Mouse (Mus musculus) heart, adult 8-10 months (tissue): ENCODE data around the gene Arrdc3. TPM values are rescaled to one million over a fixed set of nuclear protein-coding genes. Genes with fewer than 3 reads are reported as not detected.
"Not testable (repeated sequence)": the region's sequence is repeated elsewhere in the genome, so short reads cannot be mapped to it uniquely, and the experiment has no call there.

Experiments used
- DNase-seq: peaks from one replicate; pipeline ENCODE4 v3.0.0; 2022; ENCODE audit warnings: low spot score
- total RNA-seq, 4 experiments: library from RNA; stranded (reverse); gene quantifications; 2 replicates each; pipeline ENCODE4 v1.2.4; 2022

Gene Arrdc3
- 10 to 100 TPM; 25.2 to 40.2 (median 31.2) TPM for total RNA-seq

GRCm38 (mm10) chr13:80883190-80883589 lies at the start of gene Arrdc3:
Gene Arrdc3 (plus strand): TSS chr13:80883384.
- DNase-seq: peak; percentile 96

DNA sequence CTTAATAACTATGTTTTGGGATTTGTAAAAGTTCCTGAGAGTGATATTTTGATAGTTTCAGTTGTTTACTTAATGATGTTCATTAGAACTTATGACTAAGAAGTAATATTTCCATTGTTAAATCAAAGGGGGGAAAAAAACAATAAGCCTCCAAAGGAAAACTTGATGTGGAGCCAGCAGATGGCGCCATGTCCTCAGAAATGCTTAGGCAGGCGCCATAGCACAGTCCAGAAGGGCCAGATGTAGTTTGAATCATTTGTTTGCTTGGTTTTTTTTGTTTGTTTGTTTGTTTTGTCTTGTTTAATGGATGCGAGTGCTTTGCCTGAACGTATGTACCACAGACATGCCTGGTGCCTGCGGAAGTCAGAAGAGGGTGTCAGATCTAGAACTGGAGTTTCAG lies 21.0 kb upstream of the Arrdc3 start:
- DNase-seq: peak; percentile 62

GRCm38 (mm10) chr13:80864195-80864594 lies 19.0 kb upstream of the Arrdc3 start:
- no peak for DNase-seq

GRCm38 (mm10) chr13:80875126-80875525 lies 8.1 kb upstream of the Arrdc3 start:
- no peak for DNase-seq

GRCm38 (mm10) chr13:80880756-80881155 lies 2.4 kb upstream of the Arrdc3 start:
- no peak for DNase-seq

DNA sequence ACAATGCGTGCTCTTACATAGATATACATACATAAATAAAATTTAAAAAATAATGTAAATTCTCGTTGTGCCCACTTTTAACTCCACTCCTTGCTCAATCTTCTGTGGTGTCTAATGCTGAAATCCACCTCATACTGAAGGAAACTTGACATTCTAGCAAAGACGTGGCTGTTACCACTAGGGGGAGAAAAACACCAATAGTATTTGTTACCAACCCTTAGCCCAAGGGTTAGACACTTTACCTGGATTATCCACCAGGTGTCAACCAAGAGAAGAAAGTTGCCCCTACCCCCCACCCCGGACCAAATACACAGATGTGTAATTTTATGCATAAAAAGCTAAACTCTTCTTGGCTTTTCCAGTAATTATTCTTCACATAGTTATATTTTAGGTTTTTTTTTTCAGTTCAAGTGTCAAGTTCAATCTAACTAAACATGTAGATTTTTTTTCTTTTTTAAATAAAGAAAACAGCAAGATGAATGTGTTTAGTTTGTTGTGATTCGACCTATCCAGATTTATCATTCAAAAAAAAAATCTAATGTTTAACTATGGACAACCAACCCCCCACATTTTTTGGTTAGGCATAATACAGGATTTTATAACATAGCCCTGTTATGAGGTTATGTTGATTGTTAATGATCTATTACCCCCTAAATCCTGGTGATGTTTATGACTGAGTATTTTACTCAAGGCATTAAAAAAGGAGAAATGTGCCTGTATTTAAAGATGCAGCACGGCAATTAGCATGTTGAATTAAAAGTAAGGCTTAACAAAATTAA lies 1.3 kb upstream of the Arrdc3 start:
- DNase-seq: peak; percentile 80

DNA sequence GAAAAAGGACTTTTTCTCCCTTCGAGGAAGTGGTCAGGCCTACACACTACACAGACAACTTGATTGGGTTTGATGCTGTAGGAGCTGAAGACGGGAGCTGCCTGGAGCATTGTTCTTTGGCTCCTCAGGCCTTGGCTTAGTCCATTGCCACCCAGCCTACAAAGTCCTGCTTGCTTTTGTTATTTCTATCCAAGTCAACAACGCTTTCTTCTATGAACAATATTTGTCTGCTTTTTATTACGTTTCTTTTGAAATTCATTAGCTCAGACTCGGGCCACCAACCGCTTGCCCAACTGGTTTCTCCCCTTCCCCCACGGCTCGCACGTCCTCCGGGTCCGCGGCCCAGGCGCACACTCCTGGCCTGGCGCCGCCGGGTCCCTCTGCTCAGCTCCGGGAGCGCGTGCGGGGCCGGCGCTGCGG lies 458 bp upstream of the Arrdc3 start:
- peak; percentile 62 for DNase-seq

- peak; percentile 45 for DNase-seq
Measured at GRCm38 (mm10) chr13:80883649-80884376, 629 bp downstream of the Arrdc3 start.

DNA sequence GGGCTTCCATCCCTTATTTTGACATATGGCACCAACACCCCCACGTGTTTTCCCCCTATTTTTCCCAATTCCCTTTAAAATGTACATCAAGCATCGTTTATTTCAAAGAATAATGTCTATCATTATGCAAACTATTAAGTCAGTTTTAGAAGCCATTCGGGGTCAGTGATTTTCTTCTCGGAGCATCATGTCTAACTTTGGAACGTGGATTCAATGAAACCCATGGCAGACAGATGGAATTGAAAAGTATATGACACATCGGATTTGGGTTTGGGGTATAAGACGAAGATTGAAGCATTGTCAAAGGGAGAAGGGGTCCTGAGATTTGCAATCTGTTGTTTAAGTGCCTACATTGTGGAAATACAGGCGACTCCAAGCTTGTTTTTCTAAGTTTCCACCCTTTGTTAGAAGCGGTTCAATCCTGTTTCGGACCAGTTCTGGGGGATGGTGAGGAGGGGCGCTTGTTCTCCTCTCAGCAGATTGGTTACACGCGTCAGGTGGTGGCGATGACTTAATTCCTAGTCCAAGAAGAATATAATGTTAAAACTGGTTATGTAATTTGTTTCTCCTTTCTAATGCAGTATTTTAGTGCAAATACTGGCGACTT lies 1.3 kb downstream of the Arrdc3 start:
- peak; percentile 63 for DNase-seq

DNA sequence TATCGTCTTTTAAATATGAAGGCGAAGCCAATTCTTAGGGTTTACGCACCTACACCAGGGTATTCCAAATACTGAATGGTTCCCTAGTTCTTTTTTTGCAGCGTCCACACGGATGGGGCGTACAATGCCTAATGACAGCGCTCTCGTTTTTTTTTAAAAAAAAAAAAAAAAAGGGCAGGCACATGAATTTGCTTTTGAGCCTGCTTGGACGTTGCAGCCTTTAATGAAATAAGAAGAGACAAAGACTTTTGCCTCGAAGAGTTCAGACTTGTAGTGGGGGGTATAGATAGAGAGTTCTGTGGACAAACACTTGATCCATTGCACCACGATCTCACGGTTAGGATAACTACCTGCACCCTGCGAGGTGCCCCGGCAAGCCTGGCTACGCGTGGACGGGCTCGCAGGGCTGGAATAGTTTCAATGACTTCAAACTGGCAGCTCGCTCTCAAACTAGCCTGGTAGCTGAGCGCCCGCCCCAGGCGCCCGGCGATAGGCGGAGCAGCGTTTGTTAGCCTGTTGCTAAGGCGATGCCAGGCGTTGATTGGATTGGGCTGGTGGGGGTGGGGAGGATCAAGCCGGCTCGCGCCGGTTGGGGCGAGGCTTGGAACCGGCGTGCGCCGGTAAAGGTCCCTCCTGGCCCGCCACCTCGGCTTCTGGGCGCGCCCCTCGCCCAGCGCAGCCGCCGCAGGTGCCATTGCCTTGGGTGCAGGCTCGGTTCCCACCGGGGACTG lies 2.1 kb downstream of the Arrdc3 start:
- peak; percentile 93 for DNase-seq

GRCm38 (mm10) chr13:80885834-80886663 lies 2.9 kb downstream of the Arrdc3 start:
- peak; percentile 90 for DNase-seq

DNA sequence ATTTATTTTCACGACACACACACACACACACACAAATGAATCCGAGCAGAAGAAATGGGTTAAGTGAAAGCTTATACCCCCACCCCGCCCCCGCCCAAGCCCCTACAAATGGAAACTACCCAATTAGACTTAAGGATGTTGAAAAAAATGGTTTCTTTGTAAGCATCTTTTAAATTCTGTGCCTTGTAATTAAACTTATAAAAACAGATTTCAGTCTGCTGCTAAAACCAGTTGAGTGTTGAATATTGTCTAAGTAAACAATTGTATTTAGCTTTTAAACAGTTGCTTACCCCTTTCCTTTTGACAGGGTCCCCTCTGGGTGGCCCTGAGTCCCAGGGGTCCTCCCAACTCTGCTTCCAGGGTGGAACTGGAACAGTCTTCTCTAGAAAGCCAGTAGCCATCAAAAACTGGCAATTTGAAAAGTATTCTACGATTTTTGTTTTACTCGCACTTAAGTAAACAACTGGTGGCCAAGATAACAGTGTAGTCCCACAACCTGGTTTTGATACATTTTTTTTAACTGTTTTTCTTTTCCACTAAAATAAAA lies 3.6 kb downstream of the Arrdc3 start:
- no peak for DNase-seq

GRCm38 (mm10) chr13:80887842-80888241 lies 4.7 kb downstream of the Arrdc3 start:
- no peak for DNase-seq

DNA sequence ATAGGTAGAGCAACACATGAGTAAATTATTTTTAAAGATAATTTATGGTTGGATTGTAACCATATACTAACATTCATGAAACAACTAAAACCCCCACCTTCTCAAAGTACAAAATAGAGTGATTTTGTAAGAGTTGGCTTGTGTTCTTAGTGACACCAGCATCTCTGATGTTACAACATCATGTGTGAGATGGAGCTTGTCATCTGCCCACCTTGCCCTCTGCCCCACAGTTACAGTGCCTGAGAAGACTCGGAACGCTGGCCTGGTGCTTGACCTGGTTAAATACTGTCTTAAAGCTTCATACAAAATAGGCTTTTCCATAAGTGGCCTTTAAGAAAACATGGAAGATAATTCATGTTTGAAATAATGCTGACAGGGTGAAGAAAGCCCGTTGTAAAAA lies 11.7 kb downstream of the Arrdc3 start:
- not testable (repeated sequence) for DNase-seq

- no peak for DNase-seq
Measured at GRCm38 (mm10) chr13:80897411-80897810, 14.2 kb downstream of the Arrdc3 start.

DNA sequence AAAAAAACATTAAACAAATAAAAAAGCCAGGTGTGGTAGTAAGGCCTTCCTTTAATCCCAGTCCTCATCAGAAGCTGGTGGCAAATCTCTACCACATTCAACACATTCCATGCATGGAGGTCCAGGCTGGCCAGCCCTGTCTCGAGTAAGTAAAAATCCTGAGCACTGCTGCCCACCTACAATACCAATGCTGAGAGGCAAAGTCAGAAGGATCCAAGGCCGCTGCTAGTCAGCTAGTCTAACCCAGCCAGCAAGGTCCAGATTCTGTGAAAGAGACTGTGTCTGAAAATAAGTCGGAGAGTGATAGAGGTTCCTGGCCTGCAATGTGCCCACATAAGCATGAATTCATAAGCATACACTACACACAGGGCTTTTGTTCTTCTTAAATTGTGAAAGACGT lies 14.9 kb downstream of the Arrdc3 start:
- no peak for DNase-seq

- DNase-seq: no peak
Measured at GRCm38 (mm10) chr13:80899435-80900029, 16.3 kb downstream of the Arrdc3 start.

DNA sequence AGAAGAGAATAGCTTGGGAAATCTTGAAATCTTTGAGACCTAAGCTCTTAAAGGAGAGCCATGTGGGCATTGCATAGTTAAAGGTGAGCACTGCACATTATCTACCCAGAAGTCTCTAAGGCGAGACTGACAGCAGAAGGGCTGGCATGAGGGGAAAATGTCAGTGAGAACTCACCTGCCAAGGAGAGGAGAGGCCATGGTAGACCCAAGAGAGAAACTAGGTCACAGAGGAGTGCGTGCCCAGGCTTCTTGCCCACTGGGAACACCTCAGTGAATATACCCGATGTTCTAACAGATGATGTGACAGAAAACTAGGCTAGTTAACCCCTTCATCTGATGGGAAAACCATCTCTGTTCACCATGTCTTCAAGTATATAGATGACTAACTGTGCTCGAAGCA lies 18.2 kb downstream of the Arrdc3 start:
- no peak for DNase-seq

DNA sequence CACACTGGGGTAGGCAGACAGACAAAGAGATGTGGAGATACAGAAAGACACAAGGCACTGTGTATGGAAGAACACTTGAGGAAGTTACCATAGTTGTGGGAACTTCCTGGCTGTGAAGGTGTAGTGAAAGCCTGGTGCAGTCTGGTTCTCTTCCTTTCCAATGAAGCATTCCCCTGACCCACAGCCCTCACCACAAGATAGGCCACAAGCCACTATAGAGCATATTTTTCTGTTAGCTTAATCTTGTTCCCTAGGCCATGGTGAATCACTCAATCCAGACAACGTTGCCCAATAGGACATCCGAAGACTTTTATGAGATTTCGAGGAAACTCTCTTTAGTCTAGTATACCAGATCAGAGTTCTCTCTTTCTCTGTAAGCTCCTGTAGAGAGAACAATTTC lies 19.6 kb downstream of the Arrdc3 start:
- no peak for DNase-seq

GRCm38 (mm10) chr13:80913361-80913760 lies 30.2 kb downstream of the Arrdc3 start:
- no peak for DNase-seq
